Mouse (Mus musculus): ENCODE results near the gene Tub.

Tub gene

GRCm38 (mm10) chr7:109031331-109031730, 81.2 kb downstream of the Tub start:
- DNase-seq, result no peak

GRCm38 (mm10) chr7:109032054-109032453, 81.9 kb downstream of the Tub start:
- DNase-seq, result no peak

- no peak for DNase-seq
These were observed 88.1 kb downstream of the Tub start for GRCm38 (mm10) chr7:109038121-109038735.

GRCm38 (mm10) chr7:109038987-109039386, 88.8 kb downstream of the Tub start:
- DNase-seq, result no peak

GRCm38 (mm10) chr7:109039445-109039844, 89.3 kb downstream of the Tub start:
- DNase-seq, result peak; percentile 59

- DNase-seq, result no peak
These were observed 95.7 kb downstream of the Tub start for GRCm38 (mm10) chr7:109045876-109046275.

GRCm38 (mm10) chr7:109050831-109051230, 100.7 kb downstream of the Tub start:
- no peak for DNase-seq

GRCm38 (mm10) chr7:109059536-109059935, 109.4 kb downstream of the Tub start:
- no peak for DNase-seq

- DNase-seq, result no peak
These were observed 119.5 kb downstream of the Tub start for GRCm38 (mm10) chr7:109069641-109070040.

- no peak for DNase-seq
These were observed 122.2 kb downstream of the Tub start for GRCm38 (mm10) chr7:109072326-109072725.

GRCm38 (mm10) chr7:109082269-109083112, 132.4 kb downstream of the Tub start:
- DNase-seq, result no peak

- DNase-seq, result peak; percentile 94
These were observed 133.1 kb downstream of the Tub start, which contains the start of gene Ric3 for GRCm38 (mm10) chr7:109083113-109083812. Gene Ric3, minus strand, starts transcription at chr7:109083331.

GRCm38 (mm10) chr7:109083813-109084184, 133.7 kb downstream of the Tub start:
- no peak for DNase-seq
